Mouse (Mus musculus) layer of hippocampus, adult 18-20 months (tissue): Measurements from ENCODE around the gene Nkx3-2. TPM values are rescaled to one million over a fixed set of nuclear protein-coding genes. Genes with fewer than 3 reads are reported as not detected.

ENCODE experiments used
- DNase-seq, 2 experiments: peaks; one replicate each; pipeline ENCODE4 v3.0.0; 2022; ENCODE audit warnings: low spot score in 2 of 2
- total RNA-seq, 2 experiments: library from RNA; stranded (reverse); gene quantifications; 2 replicates each; pipeline ENCODE4 v1.2.3; 2021

Gene Nkx3-2
- total RNA-seq, 2 experiments from 2014 or later: not detected

DNA sequence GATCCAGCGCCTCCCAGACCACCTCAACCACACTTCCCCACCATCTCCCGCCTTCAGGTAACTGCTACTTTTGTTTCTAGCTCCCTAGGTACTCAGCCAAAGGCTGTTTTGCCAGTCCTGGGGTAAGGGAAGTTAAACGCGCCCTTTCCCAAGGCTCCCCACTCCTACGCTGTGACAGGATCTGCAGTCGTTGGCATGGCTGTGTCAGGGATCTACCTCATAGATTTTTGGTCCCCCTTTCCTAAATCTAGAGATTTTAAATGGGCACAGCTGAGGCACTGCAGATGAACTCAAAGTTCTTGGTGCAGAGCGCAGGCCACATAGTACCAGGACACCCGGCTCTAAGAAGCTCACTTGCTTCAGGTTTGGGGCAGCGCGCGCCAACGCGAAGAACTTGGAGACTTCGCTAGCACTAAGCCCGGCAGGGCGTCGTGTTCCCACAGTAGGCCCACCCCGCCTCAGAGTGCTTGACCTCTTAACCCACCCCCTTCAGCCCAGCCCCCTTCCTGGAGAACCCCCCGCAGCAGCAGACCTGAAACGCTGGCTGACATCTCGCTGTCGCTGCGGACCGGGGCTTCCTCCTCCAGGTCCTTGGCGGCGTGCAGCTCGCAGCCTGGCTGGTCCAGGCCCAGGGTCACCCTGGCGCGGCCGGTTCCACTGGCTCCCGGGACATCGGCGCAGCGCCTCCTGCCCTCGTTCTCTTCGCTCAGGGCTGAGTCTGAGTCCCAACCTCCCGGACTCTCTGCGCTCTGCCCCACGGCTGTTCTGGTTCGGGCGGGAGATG is 1.2 kb downstream of the Nkx3-2 start:
- DNase-seq: no peak

- no peak for DNase-seq
Observed at GRCm38 (mm10) chr5:41762141-41762946, 2.0 kb downstream of the Nkx3-2 start.

DNA sequence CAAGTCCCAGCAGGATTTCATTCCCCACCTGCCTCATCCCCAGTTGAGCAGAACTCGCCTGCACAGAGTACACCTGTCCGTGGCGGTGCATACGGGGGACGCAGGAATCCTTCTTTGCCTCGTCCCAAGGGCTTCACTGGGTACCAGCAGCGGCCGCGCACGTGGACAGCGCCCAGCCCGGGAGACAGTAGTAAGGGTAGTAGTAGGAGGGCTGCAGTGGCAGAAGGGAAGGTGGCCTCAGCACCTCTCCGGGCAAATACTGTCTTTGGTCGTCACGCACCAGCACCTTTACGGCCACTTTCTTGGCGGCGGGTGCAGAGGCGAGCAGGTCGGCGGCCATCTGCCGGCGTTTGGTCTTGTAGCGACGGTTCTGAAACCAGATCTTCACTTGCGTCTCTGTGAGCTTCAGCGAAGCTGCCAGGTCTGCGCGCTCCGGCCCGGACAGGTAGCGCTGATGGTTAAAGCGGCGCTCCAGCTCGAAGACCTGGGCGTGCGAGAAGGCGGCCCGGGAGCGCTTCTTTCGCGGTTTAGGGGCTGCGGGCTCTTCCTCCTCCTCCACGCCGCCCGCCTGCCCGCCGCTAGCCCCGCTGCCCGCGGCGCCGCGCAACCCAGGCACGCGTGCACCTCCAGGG is 2.7 kb downstream of the Nkx3-2 start:
- DNase-seq: no peak

- no peak for DNase-seq
Observed at GRCm38 (mm10) chr5:41760831-41761508, 3.3 kb downstream of the Nkx3-2 start.

- DNase-seq: no peak
Observed at GRCm38 (mm10) chr5:41760071-41760470, 4.2 kb downstream of the Nkx3-2 start.

- no peak for DNase-seq
Observed at GRCm38 (mm10) chr5:41758671-41759639, 5.3 kb downstream of the Nkx3-2 start.

- no peak for DNase-seq
Observed at GRCm38 (mm10) chr5:41757338-41757737, 7.0 kb downstream of the Nkx3-2 start.

DNA sequence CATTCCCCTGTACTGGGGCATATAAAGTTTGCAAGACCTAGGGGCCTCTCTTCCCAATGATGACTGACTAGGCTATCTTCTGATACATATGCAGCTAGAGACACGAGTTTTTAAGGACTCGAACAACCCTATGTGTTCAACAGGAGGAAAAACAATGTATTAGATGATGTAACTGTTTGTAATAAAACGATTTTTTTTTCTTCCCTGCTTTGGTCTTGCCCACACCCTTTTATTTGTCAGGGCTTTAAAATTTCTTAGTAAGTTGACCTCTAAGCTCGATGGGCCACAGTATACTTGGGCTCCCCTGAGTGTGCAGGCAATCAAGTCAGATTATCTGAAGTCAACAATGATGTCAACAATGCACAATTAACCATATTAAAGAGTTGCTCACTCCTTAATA is 7.9 kb downstream of the Nkx3-2 start:
- DNase-seq: no peak

DNA sequence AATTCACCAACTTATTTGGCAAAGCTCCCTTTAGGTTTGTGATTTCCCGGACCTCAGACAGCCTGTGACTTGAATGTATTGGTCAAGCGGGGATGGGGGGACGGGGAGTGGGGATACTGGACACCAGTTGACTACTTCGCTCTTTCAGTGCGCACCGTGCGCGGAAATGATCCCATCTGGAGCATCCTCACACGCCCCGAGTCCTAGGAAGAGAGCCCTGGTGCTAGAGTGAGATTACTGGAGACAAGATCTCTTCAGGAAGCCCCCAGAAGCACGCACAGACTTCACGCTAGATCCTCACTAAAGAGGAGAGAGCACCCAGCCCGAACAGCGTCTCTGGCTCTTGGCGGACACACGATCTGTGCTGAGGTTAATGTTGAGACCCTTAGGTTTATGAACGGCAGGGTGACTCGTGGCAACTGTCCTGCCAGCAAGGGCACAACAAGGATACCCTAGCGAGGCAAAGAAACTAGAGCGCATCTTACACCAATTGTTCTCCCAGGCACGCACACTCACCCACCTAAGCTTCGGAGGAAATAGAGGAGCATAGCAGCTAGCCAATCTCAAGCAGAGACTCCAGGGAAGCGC is 8.8 kb downstream of the Nkx3-2 start:
- DNase-seq: no peak

- no peak for DNase-seq
Observed at GRCm38 (mm10) chr5:41754836-41755235, 9.5 kb downstream of the Nkx3-2 start.

- DNase-seq: no peak
Observed at GRCm38 (mm10) chr5:41754226-41754775, 10.0 kb downstream of the Nkx3-2 start.

GRCm38 (mm10) chr5:41752721-41753120 is 11.6 kb downstream of the Nkx3-2 start:
- DNase-seq: no peak

- no peak for DNase-seq
Observed at GRCm38 (mm10) chr5:41744898-41745780, 19.2 kb downstream of the Nkx3-2 start.

DNA sequence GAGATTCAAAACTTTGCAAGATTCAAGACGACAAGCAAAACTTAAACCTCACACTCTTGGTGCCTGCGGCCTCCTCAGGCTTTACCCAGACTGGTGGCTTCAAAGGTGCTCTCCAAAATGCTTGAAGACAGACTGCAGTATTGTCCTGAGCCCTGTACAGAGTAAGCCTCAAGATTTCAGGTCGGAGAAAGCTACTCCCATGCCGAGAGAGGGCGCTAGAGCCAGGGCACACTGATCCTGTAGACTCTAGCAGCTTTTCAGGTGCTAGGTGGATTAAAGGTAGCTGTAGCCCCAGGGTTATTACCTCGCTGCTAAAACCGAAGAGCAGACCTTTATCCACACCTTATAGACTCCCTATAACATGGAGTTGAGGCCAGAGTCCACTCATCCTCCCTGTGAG is 20.1 kb downstream of the Nkx3-2 start:
- DNase-seq: no peak

GRCm38 (mm10) chr5:41738817-41739216 is 25.5 kb downstream of the Nkx3-2 start:
- DNase-seq: no peak

DNA sequence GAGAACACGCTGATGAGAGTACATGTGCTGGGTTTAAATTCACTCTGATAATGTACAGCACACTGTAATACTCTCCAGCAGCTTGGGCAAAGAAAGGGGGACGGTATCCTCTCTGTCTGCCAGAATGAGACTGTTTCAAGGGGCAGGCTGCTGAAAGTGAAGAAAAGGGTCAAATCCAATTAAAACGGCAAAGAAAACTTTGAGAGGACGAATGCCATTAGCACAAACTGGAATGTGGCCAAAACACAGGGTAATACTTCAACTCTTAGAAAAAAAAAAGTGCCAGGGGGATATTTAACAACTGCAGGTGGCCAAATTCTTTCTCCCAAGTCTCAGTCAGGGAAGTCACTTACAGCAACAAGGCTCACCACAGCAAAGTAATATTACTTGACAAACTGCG is 27.3 kb downstream of the Nkx3-2 start:
- no peak for DNase-seq

DNA sequence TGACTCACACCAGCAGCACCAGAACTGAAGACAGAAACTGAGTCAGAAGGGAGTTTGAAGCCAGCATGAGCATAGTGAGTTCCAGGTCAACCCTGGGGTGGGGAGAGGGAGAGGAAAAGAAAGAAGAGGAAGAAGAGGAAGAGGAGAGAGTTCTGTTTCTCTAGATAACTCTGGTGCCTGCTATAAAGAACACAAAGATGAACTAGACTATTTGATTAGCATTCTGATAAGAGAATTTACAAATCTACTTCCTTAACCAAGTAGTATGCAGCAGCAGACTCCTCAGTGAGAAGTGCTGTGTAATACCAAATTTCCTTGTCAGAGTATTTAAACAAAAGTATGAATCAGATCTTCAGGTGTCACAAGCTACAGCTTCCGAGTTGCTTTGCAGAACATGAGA is 37.3 kb downstream of the Nkx3-2 start:
- DNase-seq: no peak

- DNase-seq: no peak
Observed at GRCm38 (mm10) chr5:41725573-41725972, 38.7 kb downstream of the Nkx3-2 start.
